Mouse (Mus musculus): ENCODE results near the gene Ankrd35. TPM values are rescaled to one million over a fixed set of nuclear protein-coding genes. Genes with fewer than 3 reads are reported as not detected.
A peak's percentile ranks its signal among the peaks of the same experiment; 100 is the strongest.
"Not testable (repeated sequence)": the region's sequence is repeated elsewhere in the genome, so short reads cannot be mapped to it uniquely, and the experiment has no call there.

Ankrd35 gene
- polyA plus RNA-seq (2012; rRNA removed), result 9.5 TPM in 2 replicates

- peak; percentile 49 for DNase-seq (ENCODE audit: low spot score)
Observed at GRCm38 (mm10) chr3:96669727-96670468, at the start of gene Ankrd35. Gene Ankrd35 (plus strand): TSS chr3:96670131.

GRCm38 (mm10) chr3:96623201-96623600, 46.7 kb upstream of the Ankrd35 start:
- no peak for DNase-seq (ENCODE audit: low spot score)

- peak; percentile 87 for DNase-seq (ENCODE audit: low spot score)
Observed at GRCm38 (mm10) chr3:96629729-96630600, 40.0 kb upstream of the Ankrd35 start, which contains the start of gene Rbm8a. Gene Rbm8a (plus strand): TSS chr3:96629933.

- DNase-seq (ENCODE audit: low spot score), result no peak
Observed at GRCm38 (mm10) chr3:96632058-96632457, 37.9 kb upstream of the Ankrd35 start.

GRCm38 (mm10) chr3:96634015-96634414, 35.9 kb upstream of the Ankrd35 start:
- no peak for DNase-seq (ENCODE audit: low spot score)

GRCm38 (mm10) chr3:96634928-96635879, 34.7 kb upstream of the Ankrd35 start, which contains the start of the genes Pex11b and Gm42957:
Gene Pex11b (plus strand): TSS chr3:96635376.
Gene Gm42957 (plus strand): TSS chr3:96635474.
- DNase-seq (ENCODE audit: low spot score), result peak; percentile 91

- no peak for DNase-seq (ENCODE audit: low spot score)
Observed at GRCm38 (mm10) chr3:96635906-96636305, 34.0 kb upstream of the Ankrd35 start.

- no peak for DNase-seq (ENCODE audit: low spot score)
Observed at GRCm38 (mm10) chr3:96636448-96636847, 33.5 kb upstream of the Ankrd35 start.

GRCm38 (mm10) chr3:96639219-96639618, 30.7 kb upstream of the Ankrd35 start:
- peak; percentile 38 for DNase-seq (ENCODE audit: low spot score)

GRCm38 (mm10) chr3:96645018-96645649, 24.8 kb upstream of the Ankrd35 start, which contains the start of gene Itga10:
Gene Itga10 (plus strand): TSS chr3:96645584.
- DNase-seq (ENCODE audit: low spot score), result no peak

- no peak for DNase-seq (ENCODE audit: low spot score)
Observed at GRCm38 (mm10) chr3:96647365-96647764, 22.6 kb upstream of the Ankrd35 start.

- DNase-seq (ENCODE audit: low spot score), result no peak
Observed at GRCm38 (mm10) chr3:96660901-96661300, 9.0 kb upstream of the Ankrd35 start.

GRCm38 (mm10) chr3:96662731-96663316, 7.1 kb upstream of the Ankrd35 start:
- no peak for DNase-seq (ENCODE audit: low spot score)

GRCm38 (mm10) chr3:96663432-96664239, 6.3 kb upstream of the Ankrd35 start:
- DNase-seq (ENCODE audit: low spot score), result peak; percentile 56

GRCm38 (mm10) chr3:96665732-96666363, 4.1 kb upstream of the Ankrd35 start:
- not testable (repeated sequence) for DNase-seq (ENCODE audit: low spot score)

GRCm38 (mm10) chr3:96666916-96667315, 3.0 kb upstream of the Ankrd35 start:
- no peak for DNase-seq (ENCODE audit: low spot score)

- DNase-seq (ENCODE audit: low spot score), result no peak
Observed at GRCm38 (mm10) chr3:96667316-96667715, 2.6 kb upstream of the Ankrd35 start.

- no peak for DNase-seq (ENCODE audit: low spot score)
Observed at GRCm38 (mm10) chr3:96668424-96669067, 1.4 kb upstream of the Ankrd35 start.

- no peak for DNase-seq (ENCODE audit: low spot score)
Observed at GRCm38 (mm10) chr3:96671519-96671918, 1.6 kb downstream of the Ankrd35 start.

Data from urinary bladder, adult 2 months (tissue).